Mouse (Mus musculus): ENCODE measurements around the gene Spaca4.

- TF ChIP-seq CTCF (IDR thresholded peaks at IDR 0.05; ENCODE audit: extremely low read depth, insufficient read depth, insufficient read length, insufficient replicate concordance) (no peak), POLR2A (IDR thresholded peaks at IDR 0.05; ENCODE audit: low read depth, low read length) (no peak)
Measured at GRCm38 (mm10) chr7:45739820-45740219, 14.2 kb upstream of the Spaca4 start.
